Comparison of ENCODE assay signal across 32 mouse cellular contexts in genomic region chr9:5928166-5928850, GRCm38 (mm10).
DNase-seq lines count a peak whose midpoint lies in the region; ATAC-seq and TF ChIP-seq lines count a peak whose summit lies in the region.
"Had no signal": no experiment of that assay in that cellular context is flagged by ENCODE, and none has a peak within 500 bp of the region (broad histone marks: within the 10 kb centered on the region; RNA-seq: fewer than 3 reads in every experiment).

No protein-coding gene starts in this region.

- no peaks in the 10 kb centered on the region for H3K36me3 ChIP-seq in midbrain, embryonic 11.5 days (ENCODE audit: control insufficient read depth, insufficient read depth, low read length)
- no peaks in the 10 kb centered on the region for H3K36me3 ChIP-seq in midbrain, embryonic 14.5 days (ENCODE audit: control insufficient read depth, insufficient read depth, low read length)
- H3K36me3 ChIP-seq in ES-E14 (ENCODE audit: control insufficient read depth, insufficient read depth, low read length, poor library complexity, severe bottlenecking): no peaks in the 10 kb centered on the region
- H3K36me3 ChIP-seq: embryonic facial prominence, embryonic 10.5 days; embryonic facial prominence, embryonic 15.5 days; hindbrain, embryonic 10.5 days; liver, embryonic 13.5 days; midbrain, embryonic 15.5 days; neural tube, embryonic 15.5 days had no signal

- H3K27me3 ChIP-seq in midbrain, embryonic 11.5 days (ENCODE audit: control insufficient read depth, insufficient read depth, low read length): no peaks in the 10 kb centered on the region
- H3K27me3 ChIP-seq in midbrain, embryonic 14.5 days (ENCODE audit: control insufficient read depth, insufficient read depth, low read length): no peaks in the 10 kb centered on the region
- H3K27me3 ChIP-seq: embryonic facial prominence, embryonic 15.5 days; liver, embryonic 13.5 days; midbrain, embryonic 15.5 days; neural tube, embryonic 15.5 days had no signal

- DNase-seq in gastrocnemius, postnatal 10 days: peak; percentile 4
- no peak for DNase-seq in gastrocnemius, adult 18-20 months (ENCODE audit: low spot score)
- DNase-seq in midbrain, embryonic 11.5 days (ENCODE audit: low spot score, missing footprints): no peak
- DNase-seq in midbrain, embryonic 14.5 days: no peak
- DNase-seq in ES-E14 (ENCODE audit: low read depth, low spot score): no peak
- no peak for DNase-seq in spleen, postnatal 36 days (ENCODE audit: low spot score in 2 of 2)
- DNase-seq in lung, postnatal 36 days: no peak
- DNase-seq: adrenal gland, adult 8-10 months; B cell, adult 2 months; cerebellum, adult 8-10 months; heart, postnatal 14 days; liver, embryonic 13.5 days; lung, adult 18-20 months; retina, postnatal 1 day; right cerebral cortex, postnatal 14 days; spleen, adult 18-20 months; thymus, adult 18-20 months; thymus, postnatal 25 days had no signal

- H3K27ac ChIP-seq in midbrain, embryonic 11.5 days (ENCODE audit: low read depth, low read length): no peak overlapping the region
- H3K27ac ChIP-seq in midbrain, embryonic 14.5 days (replicated peaks; ENCODE audit: low read depth, low read length): no peak overlapping the region
- H3K27ac ChIP-seq in ES-E14 (ENCODE audit: insufficient read depth, low read depth, low read length, poor library complexity, severe bottlenecking): no peak overlapping the region; the same call in 1 of the 2 replicates
- H3K27ac ChIP-seq: embryonic facial prominence, embryonic 10.5 days; embryonic facial prominence, embryonic 15.5 days; hindbrain, embryonic 10.5 days; layer of hippocampus, adult 2 months; left cerebral cortex, adult 2 months; liver, embryonic 13.5 days; macrophage; midbrain, embryonic 15.5 days; neural tube, embryonic 15.5 days; stomach, postnatal 0 days had no signal

- 0 out of 2 replicates have a peak, but pooled peaks have one; percentile 46 for ATAC-seq in midbrain, embryonic 11.5 days (ENCODE audit: low FRiP score)
- no peak for ATAC-seq in midbrain, embryonic 14.5 days (ENCODE audit: low FRiP score, low TSS enrichment)
- ATAC-seq: activated CD4-positive, CD25-positive, alpha-beta regulatory T cell, adult 4 months; forebrain, embryonic 14.5 days; hindbrain, embryonic 16.5 days; intestine, embryonic 16.5 days; lung, postnatal 0 days; midbrain, embryonic 15.5 days had no signal

- no peak overlapping the region for H3K4me2 ChIP-seq in midbrain, embryonic 11.5 days
- H3K4me2 ChIP-seq in midbrain, embryonic 14.5 days (ENCODE audit: low read length): no peak overlapping the region
- H3K4me2 ChIP-seq: embryonic facial prominence, embryonic 15.5 days; liver, embryonic 13.5 days; midbrain, embryonic 15.5 days; neural tube, embryonic 15.5 days had no signal

- no peak overlapping the region for H3K4me3 ChIP-seq in midbrain, embryonic 11.5 days (ENCODE audit: low read depth, low read length)
- H3K4me3 ChIP-seq in midbrain, embryonic 14.5 days (replicated peaks; ENCODE audit: low read depth, low read length): no peak overlapping the region
- peak overlapping the region; percentile 1 to 14; a peak in 3 of 4 replicates for H3K4me3 ChIP-seq in ES-E14 (ENCODE audit: insufficient read depth in 1 of 2, low read depth in 1 of 2, low read length in 2 of 2, poor library complexity in 1 of 2, severe bottlenecking in 1 of 2)
- H3K4me3 ChIP-seq: embryonic facial prominence, embryonic 10.5 days; embryonic facial prominence, embryonic 15.5 days; hindbrain, embryonic 10.5 days; layer of hippocampus, adult 2 months; left cerebral cortex, adult 2 months; liver, embryonic 13.5 days; midbrain, embryonic 15.5 days; neural tube, embryonic 15.5 days had no signal

- WGBS in midbrain, embryonic 11.5 days: 86% methylated on average over 19 of the region's 19 CpGs
- WGBS in midbrain, embryonic 14.5 days: 91% methylated on average over 19 of the region's 19 CpGs

- no peaks in the 10 kb centered on the region for H3K9me3 ChIP-seq in midbrain, embryonic 11.5 days (ENCODE audit: control insufficient read depth, low read length)
- no peaks in the 10 kb centered on the region for H3K9me3 ChIP-seq in midbrain, embryonic 14.5 days (ENCODE audit: control insufficient read depth, low read length)
- no peaks in the 10 kb centered on the region for H3K9me3 ChIP-seq in ES-E14 (ENCODE audit: control insufficient read depth, insufficient read depth, low read depth, low read length)
- H3K9me3 ChIP-seq: embryonic facial prominence, embryonic 15.5 days; liver, embryonic 13.5 days had no signal

- no peak overlapping the region for H3K9ac ChIP-seq in midbrain, embryonic 11.5 days (ENCODE audit: low read length)
- H3K9ac ChIP-seq in midbrain, embryonic 14.5 days (replicated peaks; ENCODE audit: low read length): no peak overlapping the region
- H3K9ac ChIP-seq in ES-E14 (ENCODE audit: insufficient read depth, low read depth, low read length, poor library complexity, severe bottlenecking): 0 out of 2 replicates have a peak overlapping the region, but pooled peaks have one; percentile 4
- H3K9ac ChIP-seq: embryonic facial prominence, embryonic 15.5 days; liver, embryonic 13.5 days; midbrain, embryonic 15.5 days; neural tube, embryonic 15.5 days had no signal

- no peaks in the 10 kb centered on the region for H3K4me1 ChIP-seq in midbrain, embryonic 11.5 days (ENCODE audit: control insufficient read depth, insufficient read depth, low read length)
- no peaks in the 10 kb centered on the region for H3K4me1 ChIP-seq in midbrain, embryonic 14.5 days (ENCODE audit: control insufficient read depth, insufficient read depth, low read length)
- peaks cover 0 to 2% of the 10 kb centered on the region in 2 experiments; a peak in 2 of 4 replicates for H3K4me1 ChIP-seq in ES-E14 (ENCODE audit: control insufficient read depth in 2 of 2, insufficient read depth in 2 of 2, low read length in 2 of 2, poor library complexity in 1 of 2)
- H3K4me1 ChIP-seq: embryonic facial prominence, embryonic 10.5 days; embryonic facial prominence, embryonic 15.5 days; hindbrain, embryonic 10.5 days; liver, embryonic 13.5 days; midbrain, embryonic 15.5 days; neural tube, embryonic 15.5 days had no signal

- in situ Hi-C loops in ES-E14 (cut with MboI; ENCODE audit: low sequenced_read_pairs in 2 of 2, unreplicated experiment in 2 of 2): no loop called here

TF ChIP-seq in ES-E14, 5 proteins besides CTCF, POLR2A, EP300 and RAD21:
- TF ChIP-seq ZC3H11A (IDR thresholded peaks at IDR 0.05; ENCODE audit: borderline replicate concordance, low read depth, low read length): no peak
- no peak for TF ChIP-seq CHD2 (IDR thresholded peaks at IDR 0.05; ENCODE audit: low read depth, low read length)
- TF ChIP-seq ZNF384 (IDR thresholded peaks at IDR 0.05; ENCODE audit: low read depth, low read length): no peak
- TF ChIP-seq HCFC1 (IDR thresholded peaks at IDR 0.05; ENCODE audit: borderline replicate concordance, insufficient read depth, low read length): no peak
- TF ChIP-seq MAFK (IDR thresholded peaks at IDR 0.05; ENCODE audit: insufficient read depth, low read depth, low read length): no peak

Comparison
In these comparisons a context has a peak if more than half of its experiments do, and no peak if none do; other contexts are left out.
1. H3K4me3 ChIP-seq: peak in ES-E14 (2 of 2); none in midbrain, embryonic 11.5 days (single experiment) and midbrain, embryonic 14.5 days (single experiment).